Mouse (Mus musculus) adrenal gland, postnatal 14 days (tissue): ENCODE results near the gene Dkk3. TPM values are rescaled to one million over a fixed set of nuclear protein-coding genes. Genes with fewer than 3 reads are reported as not detected.
"Not testable (repeated sequence)": the region's sequence is repeated elsewhere in the genome, so short reads cannot be mapped to it uniquely, and the experiment has no call there.

Source experiments
- DNase-seq: peaks from one replicate; pipeline ENCODE4 v3.0.0; 2021; ENCODE audit warnings: mixed read lengths
- total RNA-seq: library from RNA; stranded (reverse); gene quantifications from 2 replicates; pipeline ENCODE4 v1.2.3, GENCODE M21; 2021

Gene Dkk3
- total RNA-seq, 1 experiment from 2014 or later: 10.3 TPM

DNA sequence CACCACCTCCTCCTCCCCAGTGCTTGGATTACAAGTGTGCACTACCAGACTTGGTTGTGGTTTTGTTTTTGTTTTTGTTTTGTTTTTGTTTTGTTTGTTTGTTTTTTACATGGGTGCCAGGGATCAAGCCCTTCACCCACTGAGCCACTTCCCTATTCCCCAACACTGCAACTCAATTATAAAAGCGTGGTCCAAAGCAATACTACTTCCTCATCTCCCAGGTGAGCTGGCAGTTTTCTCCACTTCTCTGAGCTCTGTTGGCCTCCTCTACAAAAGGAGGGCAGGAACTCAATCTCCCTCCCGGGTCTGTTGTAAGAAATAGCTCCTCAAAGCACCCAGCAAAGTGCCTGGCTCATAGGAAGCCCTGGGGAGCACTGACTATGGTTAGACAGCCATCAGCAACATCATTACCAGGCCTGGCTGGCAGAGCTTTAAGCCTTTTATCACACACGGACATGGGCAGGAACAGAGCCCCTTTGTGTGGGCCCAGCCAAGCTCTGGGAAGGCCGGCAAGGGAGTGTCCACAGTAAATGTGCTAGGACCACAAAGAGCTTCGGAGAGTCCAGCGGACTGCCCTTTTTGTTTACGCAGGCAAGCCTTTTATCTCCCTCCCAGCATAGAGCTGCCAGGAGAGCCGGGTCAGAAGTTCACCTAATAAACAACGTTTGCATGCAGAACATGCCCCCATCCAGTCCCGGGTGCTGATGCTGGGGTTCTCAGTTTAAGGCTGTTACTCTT is 11.3 kb upstream of the Dkk3 start:
- no peak for DNase-seq

DNA sequence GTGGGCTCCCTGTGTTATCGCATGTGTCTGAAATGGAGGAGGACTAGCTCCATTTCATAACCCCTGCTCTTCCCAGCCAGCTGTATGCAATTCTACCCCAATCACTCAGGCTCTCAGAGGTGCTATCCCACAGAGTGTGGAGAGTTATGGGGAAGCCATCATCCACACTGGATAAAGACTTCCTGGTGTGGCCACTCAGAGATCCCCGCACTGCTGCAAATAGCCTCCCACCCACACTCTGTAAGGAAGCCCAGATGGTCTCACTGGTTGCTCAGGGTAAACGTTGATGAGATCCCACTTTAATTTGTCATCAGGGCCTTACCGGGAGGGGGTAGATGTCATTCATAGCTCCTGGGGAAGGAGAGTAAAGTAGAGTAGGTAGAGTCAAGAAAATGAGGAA is 6.7 kb upstream of the Dkk3 start:
- DNase-seq: no peak

DNA sequence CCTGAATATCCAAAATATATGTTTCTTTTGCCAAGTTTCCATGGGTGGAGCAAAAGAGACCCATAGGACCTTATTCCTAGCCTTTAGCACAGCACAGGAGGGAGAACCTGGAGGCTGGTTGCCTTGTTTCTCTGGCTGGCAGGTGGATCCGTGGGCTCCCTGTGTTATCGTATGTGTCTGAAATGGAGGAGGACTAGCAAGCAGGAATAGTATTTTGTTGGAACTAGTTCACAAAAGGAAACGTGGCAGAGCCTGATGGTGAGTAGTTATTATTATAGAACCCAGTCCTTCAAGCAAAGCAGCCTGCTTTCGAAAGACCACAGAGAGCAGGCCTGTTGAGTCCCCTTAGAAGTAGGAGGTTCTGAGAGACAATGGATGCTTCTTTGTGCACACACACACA is 6.2 kb upstream of the Dkk3 start:
- DNase-seq: not testable (repeated sequence)

DNA sequence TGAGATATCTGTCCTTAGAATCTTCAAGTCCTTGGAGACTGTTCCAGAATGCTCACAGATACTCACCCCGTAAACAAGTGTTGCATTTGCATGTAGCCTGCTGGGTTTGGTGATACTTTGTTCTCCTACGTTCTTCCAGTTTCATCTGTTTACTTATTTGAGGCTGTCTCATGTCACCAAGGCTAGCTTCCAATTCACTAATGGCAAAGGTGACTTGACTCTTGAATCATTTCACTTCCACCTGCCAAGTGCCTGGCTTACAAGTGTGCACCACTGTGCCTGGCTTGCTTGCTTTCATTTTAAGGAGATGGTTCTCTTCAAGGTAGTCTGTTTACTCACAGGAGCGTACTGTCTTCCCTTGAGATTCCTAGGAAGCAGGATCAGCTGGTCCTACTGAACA is 5.6 kb upstream of the Dkk3 start:
- no peak for DNase-seq

DNA sequence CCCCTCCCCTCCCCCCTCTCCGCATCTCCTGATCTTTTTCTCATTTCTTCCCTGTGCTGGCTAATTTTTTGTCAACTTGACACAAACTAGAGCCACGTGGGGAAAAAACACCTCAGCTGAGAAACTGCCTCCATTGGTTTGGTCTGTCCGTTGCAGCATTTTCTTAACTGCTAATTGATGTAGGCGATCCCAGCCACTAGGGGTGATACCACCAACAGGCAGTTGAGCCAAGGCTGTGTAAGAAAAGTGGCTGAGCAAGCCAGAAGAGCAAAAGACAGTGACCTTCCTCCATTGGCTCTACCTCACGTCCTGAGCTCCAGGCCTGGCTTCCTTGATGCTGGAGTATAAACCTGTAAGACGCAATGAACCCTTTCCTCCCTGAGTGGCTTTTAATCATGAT is 978 bp upstream of the Dkk3 start:
- no peak for DNase-seq

DNA sequence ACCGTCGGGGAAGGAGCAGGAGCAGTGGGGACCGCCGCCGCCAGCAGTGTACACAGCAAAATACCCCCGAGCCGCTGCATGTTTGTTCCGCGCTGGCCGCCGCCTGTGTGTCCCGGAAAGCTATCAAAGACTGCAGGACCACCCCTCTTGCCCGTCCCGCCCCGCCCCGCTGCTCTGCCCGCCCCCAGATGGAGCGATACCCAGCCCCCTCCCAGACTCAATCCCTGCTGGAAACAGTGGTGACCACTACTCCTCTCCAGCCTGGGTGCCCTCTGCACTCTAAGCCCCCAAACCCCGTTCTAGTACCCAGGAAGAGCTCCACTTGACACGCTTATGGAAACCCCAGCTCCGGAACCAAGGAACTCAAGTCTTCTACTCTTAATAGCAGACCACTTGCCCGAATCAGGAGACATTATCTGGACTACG is 528 bp downstream of the Dkk3 start:
- peak; percentile 32 for DNase-seq

DNA sequence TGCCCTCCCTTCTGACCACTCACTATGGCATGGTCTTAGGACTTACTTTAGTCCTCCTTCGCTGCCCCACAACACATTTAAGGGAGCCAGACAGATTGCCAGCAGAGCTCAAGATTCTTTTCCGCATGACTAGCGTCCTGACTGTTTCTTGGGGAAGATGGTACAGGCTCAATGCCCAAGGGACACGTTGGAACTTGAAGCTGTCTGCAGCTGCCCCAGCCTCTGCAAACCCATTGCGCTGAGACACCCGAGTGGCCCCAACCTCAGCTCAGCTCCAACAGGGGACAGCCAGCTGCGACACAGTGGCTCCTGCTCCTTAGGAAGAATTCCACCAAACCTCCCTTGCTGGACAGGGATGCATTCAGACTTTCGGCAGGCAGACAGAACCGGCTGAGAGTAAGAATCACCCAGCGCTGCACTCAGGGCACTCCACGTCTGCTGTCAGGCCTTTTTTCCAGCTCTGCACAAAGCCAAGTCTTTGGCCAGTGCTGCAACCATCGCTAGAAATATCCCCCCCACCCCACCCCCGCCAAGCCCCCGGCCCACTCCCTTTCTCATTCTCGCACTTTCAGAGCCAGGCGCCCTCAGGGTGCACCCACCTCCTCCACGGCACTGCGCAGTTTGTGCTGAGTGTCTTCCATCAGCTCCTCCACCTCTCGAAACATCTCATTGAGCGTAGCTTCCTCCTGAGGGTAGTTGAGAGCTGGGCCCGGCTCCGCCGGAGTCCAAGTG is 1.1 kb downstream of the Dkk3 start:
- no peak for DNase-seq

DNA sequence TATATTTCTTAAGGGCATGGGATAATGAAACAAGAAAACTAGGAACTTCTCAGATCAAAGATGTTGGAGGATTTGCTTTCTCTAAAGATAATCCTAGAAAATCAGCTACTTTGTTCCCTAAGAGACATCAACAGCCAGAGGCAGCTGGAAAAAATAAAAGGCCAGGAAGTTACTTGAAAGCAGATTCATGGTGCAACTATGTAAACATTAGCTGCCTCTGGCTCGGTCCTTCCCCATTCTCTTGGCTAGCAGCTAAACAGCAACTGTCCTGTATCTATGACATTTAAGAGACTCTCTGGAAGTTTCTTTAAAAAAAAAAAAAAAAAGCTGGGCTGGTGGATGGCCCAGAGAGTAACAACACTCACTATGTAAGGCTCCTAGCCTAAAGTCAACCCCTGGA is 3.7 kb downstream of the Dkk3 start:
- DNase-seq: no peak

DNA sequence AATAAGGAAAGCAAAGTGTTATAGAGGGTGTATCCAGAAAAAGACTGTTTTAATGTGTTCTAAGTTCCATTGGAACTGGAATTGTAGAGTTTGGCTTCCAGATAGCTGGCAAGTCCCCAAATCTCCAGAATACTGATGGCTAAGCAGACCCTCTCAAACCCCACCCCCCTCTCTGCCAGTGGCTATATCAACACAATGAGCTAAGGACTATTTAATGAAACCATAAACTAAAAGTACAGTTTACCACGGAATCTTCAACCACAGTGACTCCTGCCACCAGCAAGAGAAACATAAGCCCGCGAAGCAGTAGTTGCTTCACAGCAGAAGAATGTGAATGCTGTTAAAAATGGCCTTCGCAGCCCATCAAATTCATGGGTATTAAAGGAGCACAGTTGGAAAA is 4.4 kb downstream of the Dkk3 start:
- DNase-seq: no peak

DNA sequence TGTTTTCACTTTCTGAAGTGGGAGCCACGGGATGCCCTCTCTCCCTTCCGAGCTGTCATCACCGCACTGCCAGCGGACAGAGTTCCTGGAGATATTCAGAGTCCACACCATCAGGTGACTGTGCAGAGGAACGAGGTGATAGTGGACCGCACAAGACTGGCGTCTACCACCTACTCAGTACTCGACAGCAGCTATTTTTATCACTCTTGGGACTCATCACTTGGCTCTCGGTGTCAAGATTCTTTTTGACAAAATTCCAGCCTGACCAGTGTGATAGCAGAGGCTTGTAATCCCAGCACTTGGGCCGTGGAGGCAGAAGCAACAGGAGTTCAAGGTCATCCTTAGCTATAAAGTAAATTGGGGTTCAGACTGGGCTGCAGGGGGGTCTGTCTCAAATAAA is 9.7 kb downstream of the Dkk3 start:
- no peak for DNase-seq

DNA sequence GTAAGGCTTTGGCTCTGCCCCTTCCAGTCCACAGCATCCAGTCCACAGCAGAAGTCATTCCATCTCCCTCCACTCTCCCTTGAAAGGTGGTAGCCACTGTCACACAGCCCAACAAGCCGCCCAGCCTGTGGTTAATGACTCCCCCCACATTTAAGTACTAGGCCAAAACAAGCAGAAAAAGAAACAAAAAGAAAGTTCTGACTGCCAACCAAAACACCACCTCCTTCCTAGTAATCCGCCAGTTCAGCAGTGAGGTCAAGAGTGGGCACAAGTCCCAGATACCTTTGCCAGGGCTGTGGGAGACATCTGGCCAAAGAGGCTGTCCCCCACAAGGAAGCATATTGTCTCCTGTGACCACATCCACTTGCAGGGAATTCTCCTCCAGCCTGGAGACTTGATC is 10.9 kb downstream of the Dkk3 start:
- DNase-seq: no peak

DNA sequence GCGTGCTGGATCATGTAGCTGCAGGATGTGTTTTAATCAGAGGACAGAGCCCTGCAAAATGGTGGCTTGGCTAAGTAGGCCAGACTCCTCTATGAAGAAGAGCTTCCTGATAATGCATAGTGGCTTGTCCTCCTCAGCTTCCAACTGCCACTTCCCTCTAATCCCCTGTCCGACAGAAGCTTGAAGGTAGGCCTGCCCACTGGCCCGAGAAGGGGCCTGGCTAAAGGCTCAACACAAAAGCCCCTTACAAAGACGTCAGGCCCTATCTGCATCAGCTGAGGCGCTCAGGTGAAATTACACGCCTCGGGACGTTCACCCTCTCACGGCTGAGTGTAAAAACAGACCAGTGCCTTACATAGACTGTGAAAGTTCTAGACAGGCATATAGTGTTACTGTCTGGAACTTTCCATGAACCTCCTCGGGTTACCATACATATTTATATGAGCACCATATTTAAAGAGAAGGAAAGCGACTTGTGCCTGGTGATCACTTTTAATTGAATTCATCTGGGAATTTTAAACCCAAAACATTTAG is 14.1 kb downstream of the Dkk3 start:
- DNase-seq: no peak

DNA sequence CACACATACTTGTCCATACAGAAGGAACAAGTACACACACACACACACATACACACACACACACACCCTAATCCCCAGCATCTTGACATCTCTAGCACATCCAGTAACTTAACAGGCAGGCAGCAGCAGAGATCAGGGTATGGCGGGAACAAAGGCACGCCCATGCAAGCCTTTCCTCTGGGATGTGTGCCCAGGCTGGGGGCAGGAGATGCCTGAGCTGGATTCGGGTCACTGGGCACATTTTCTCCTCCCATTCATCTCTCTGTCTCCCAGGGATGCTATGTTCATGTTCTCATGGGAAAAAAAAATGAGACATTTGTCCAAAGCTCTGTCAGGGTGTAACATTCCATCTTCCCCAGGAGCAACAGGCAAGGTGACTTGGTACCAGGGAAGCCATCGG is 14.9 kb downstream of the Dkk3 start:
- DNase-seq: no peak

DNA sequence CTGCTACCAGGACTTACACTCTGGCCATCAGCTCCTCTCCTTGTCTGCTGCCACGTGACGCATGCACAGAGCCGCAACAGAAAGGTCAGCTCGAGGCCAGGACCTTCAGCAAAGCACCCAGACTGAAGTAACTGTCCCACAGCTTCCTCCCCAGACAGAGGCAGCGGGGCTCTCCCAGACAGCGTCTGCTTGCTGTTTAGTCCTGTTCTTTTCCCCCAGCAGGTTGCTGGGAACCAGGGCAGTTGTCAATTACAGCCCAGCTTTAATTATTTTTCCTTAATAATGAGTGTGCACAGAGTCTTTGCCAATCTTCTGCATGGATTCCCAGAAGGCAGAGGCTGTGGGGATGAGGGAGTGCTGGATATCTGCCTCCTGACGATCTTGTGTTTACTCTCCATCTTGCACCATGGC is 15.8 kb downstream of the Dkk3 start:
- peak; percentile 74 for DNase-seq

DNA sequence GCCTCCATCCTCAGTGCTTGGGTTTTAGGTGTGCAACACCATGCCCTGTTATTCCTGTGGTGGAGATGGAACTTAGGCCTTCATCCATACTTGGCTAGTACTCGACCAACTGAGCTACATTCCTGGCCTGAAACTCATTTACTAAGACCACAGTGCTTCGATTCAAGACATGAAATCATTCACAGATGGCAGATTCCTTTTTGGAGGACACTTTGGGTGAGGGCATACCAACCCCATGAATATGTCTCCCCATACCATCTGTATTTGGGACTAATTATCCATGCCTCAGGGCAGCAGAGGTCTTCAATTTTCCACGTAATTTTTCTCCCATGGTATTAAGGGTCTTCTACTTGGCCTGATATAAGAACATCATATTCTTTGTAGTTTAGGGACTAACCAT is 16.2 kb downstream of the Dkk3 start:
- no peak for DNase-seq

DNA sequence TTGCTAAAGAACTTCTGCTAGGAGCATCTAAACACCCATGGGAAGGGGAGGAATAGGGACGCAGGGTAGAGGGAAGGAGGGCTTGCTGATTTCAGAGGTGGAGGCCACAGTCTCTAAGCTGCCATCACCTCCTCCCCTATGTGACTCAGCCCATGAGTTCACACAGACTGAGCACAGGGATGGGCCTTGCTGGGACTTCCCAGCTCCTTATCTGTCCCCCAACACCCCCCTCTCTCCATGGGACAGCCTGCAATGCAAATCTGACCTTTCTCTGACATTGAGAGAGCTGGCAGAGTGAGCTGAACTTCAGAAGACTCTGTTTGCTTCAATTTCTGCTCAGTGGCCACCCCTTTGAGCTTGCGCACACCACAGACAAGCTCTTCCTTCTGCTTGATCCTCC is 18.1 kb downstream of the Dkk3 start:
- peak; percentile 35 for DNase-seq

DNA sequence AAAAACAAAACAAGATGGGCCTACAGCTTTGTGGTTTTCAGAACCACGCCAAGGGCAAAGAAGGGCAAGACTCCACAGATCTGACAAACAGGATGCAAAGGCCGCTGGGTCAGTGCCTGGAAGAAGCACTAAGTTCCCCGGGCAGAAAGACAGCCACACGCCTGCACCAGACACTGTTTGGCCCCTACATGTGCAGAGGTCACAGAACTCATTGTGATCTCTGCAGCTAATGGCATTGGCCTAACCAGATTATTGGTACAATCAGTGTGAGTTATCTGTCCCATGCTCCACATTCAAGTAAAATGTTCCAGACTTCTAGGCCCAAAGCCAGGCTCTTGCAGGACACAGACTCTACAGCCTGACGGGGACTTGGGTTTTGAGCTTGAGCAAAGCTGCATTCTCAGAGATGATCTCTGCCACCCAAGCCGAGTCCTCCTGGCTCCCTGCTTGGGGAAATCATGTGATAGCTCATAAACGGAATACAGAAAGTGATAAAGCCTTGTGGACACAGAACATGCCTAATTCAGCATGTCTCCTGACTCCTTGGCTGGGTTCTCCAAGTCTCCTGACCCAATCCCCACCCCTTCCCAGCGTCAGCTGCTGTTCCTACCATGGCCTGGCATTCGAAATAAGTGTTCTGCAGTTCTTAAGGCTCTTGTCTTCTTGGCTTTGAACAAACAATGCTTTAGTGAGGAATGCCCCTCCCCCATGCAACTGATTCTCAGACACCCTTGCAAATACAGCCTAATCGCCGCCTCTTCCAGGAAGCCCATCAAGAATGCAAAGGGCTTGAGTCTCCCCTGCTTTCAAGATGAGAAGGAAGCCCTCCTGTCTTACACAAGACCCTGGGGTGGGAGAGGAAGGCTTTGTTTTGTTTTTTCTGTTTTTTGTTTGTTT is 20.1 kb downstream of the Dkk3 start:
- DNase-seq: peak; percentile 57

DNA sequence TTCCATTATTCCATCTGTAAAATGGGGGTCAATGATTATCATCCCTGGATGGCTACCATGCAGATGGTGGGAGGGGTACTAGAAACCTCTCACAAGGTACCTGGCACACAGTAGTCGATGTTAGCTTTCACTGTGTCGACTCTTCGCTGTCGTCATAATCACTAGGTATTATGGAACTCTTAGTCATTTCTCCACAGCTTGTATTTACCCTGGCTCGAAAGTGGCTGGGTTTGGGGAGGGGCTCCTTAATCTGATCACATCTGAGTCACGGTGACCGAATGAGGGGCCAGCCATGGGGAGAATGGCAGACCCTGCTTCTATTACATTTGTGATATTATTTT is 20.7 kb downstream of the Dkk3 start:
- DNase-seq: no peak

DNA sequence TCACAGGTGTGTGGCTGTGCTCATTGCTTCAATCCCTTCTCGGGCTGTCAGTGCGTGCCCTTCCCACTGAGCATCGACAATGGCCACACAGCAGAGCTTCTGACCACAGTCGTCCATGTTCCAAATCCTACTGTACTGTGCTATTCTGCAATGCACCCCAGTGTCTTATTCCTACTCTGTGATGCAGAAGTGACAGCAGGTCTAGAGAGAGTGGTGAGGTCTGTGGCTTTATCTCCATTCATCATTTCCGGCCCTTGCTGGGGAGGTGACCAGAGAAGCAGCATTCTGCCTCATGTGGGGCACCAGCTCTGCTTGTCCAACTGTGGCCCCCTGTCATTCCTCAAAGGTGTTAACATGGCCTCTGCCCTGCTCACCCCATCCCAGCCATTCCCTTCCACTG is 22.3 kb downstream of the Dkk3 start:
- no peak for DNase-seq

DNA sequence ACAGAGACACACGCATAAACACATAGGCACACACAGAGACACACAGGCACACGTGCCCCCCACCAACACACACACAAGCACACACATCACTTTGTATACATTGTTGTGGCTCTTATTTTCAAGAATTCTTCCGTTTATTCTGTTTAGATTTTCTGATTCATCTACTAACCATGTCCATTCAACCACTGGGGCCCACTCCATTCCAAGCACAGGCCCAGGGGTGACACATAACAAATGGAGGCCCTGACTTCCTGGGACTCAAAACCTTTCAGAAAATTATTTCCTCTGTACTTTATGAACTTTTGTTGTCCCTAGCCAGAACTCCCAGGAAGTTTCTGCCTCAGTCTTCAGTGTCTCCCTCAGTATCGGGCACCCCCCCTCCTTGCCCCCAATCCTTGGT is 23.7 kb downstream of the Dkk3 start:
- DNase-seq: no peak

DNA sequence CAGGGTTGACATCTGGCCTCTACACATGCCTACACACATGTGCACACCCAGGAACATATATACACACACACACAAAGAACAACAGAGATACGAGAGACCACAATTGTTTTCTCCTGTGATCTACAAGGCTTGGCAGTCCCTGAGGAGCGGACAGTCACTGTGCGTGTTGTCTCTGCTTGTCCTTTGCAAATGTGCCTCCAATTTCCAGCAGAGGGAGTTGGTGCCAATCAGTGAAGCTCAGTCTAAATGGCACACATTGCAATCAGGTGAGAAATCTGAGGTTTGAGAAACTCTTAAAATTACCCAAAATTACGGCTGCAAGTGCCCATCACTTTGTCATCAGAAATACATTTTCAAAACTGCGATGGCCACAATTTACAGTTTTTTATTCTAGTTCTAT is 25.6 kb downstream of the Dkk3 start:
- no peak for DNase-seq

DNA sequence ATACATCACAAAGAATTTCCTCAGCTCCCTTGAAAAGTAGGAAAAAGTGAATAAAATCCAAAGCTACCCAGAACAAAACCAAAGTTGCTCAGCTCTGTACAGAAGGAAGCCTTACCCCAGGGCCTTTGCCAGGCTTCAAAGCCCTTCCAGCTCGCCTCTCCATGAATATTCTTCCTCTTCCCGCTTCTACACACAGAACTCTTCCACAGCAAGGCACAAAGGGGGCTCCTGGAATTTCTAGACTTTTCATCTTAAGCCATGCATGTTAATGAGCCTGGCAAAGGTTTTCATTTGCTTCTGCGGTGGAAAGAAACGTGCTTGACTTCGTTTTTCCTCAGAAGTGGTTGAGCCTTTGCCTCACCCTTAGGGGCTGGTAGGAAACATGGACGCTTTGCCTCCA is 26.9 kb downstream of the Dkk3 start:
- no peak for DNase-seq

DNA sequence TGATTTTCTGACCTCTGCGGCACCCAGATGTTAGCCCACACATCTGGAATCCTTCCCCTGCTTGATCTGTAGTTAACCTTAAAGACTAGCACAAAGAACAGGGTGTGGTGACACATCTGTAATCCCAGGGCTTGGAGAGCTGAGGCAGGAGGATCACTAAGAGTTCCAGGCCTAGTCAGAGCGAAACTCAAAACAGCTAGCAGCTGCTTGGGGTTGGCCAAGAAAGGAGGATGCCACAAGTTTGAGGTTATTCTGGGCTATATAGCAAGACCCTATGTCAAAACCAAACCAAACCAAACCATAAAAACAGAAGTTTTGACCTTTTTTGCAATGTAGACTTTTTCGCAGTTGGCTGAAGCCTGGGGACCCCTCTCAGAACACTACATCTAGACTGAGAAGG is 28.2 kb downstream of the Dkk3 start:
- no peak for DNase-seq
